Mouse (Mus musculus) midbrain, embryonic 14.5 days (tissue): ENCODE measurements around the gene Cbarp. TPM values are rescaled to one million over a fixed set of nuclear protein-coding genes. Genes with fewer than 3 reads are reported as not detected.
A peak's percentile ranks its signal among the peaks of the same experiment; 100 is the strongest.

Source experiments
- ATAC-seq: fragments of 200-750 bp; cut with Nextera tagmentation; 2 replicates; pipeline ENCODE4 v1.8.0; 2017; ENCODE audit warnings: moderate number of reproducible peaks, moderate library complexity; ENCODE audit not compliant: low FRiP score, low TSS enrichment
- DNase-seq: peaks from one replicate; pipeline ENCODE4 v3.0.0-alpha.2; 2015
- H3K27ac ChIP-seq: fragments of 300-500 bp; sonication (generic); replicated peaks from 2 replicates; pipeline ENCODE4 v1.5.1; 2014; ENCODE audit warnings: mild to moderate bottlenecking, low read depth, low read length, moderate library complexity
- H3K27me3 ChIP-seq: fragments of 300-500 bp; sonication (generic); 2 replicates; pipeline ENCODE4 v1.6.1; 2014; ENCODE audit warnings: low read length, control low read depth, mixed read lengths; ENCODE audit not compliant: control insufficient read depth, insufficient read depth
- H3K36me3 ChIP-seq: fragments of 300-500 bp; sonication (generic); 2 replicates; pipeline ENCODE4 v1.6.1; 2014; ENCODE audit warnings: low read length, control low read depth; ENCODE audit not compliant: control insufficient read depth, insufficient read depth
- H3K4me1 ChIP-seq: fragments of 300-500 bp; sonication (generic); 2 replicates; pipeline ENCODE4 v1.6.1; 2014; ENCODE audit warnings: mild to moderate bottlenecking, antibody characterized with exemption, low read length, control low read depth; ENCODE audit not compliant: control insufficient read depth, insufficient read depth
- H3K4me2 ChIP-seq: fragments of 300-500 bp; sonication (generic); 2 replicates; pipeline ENCODE4 v1.6.1; 2014; ENCODE audit warnings: mild to moderate bottlenecking, low read length, moderate library complexity
- H3K4me3 ChIP-seq: fragments of 300-500 bp; sonication (generic); replicated peaks from 2 replicates; pipeline ENCODE4 v1.5.1; 2014; ENCODE audit warnings: low read depth, low read length
- H3K9ac ChIP-seq: fragments of 300-500 bp; sonication (generic); replicated peaks from 2 replicates; pipeline ENCODE4 v1.6.1; 2014; ENCODE audit warnings: mild to moderate bottlenecking, low read length, moderate library complexity
- H3K9me3 ChIP-seq: fragments of 300-500 bp; sonication (generic); 2 replicates; pipeline ENCODE4 v1.6.1; 2016; ENCODE audit warnings: low read length, control low read depth, mixed read lengths; ENCODE audit not compliant: control insufficient read depth
- WGBS: fragments of 180-500 bp; shearing (Covaris S2); extraction: QIAGEN DNeasy Blood & Tissue Kit; methylation state at CpG from one replicate; pipeline ENCODE4 v1.1.7; 2014; 5-methylcytosine and 5-hydroxymethylcytosine counted together
- polyA plus RNA-seq: library from polyadenylated mRNA; unstranded; fragments of >200 nt; fragmentation: Nextera tagmentation; extraction: Ambion mirVana; gene quantifications from 2 replicates; pipeline ENCODE4 v1.2.1, GENCODE M21; 2014

Cbarp gene
- polyA plus RNA-seq, 1 experiment from 2014 or later: 78.9 TPM

- peaks cover 38% of the 10 kb centered on the region for H3K4me1 ChIP-seq
- H3K36me3 ChIP-seq: peaks cover 31% of the 10 kb centered on the region
- H3K27ac ChIP-seq: peak within 1 kb of the TSS; percentile 94
- H3K4me2 ChIP-seq: peak within 1 kb of the TSS; percentile 93
- peak; percentile 11; the same call in 1 of the 2 replicates for ATAC-seq
- WGBS: under 1% methylated on average over 91 of the region's 94 CpGs
- DNase-seq: peak; percentile 90
- no peaks in the 10 kb centered on the region for H3K9me3 ChIP-seq
- H3K9ac ChIP-seq: peak within 1 kb of the TSS; percentile 93
- H3K27me3 ChIP-seq: no peaks in the 10 kb centered on the region; the same call in 1 of the 2 replicates
- H3K4me3 ChIP-seq: peak within 1 kb of the TSS; percentile 80
These were observed 1.8 kb downstream of the Cbarp start, which contains the start of gene Atp5d for GRCm38 (mm10) chr10:80138553-80139438. Atp5d (plus strand) TSS chr10:80138632.

- H3K4me1 ChIP-seq: peaks cover 35% of the 10 kb centered on the region
- H3K9ac ChIP-seq: peak overlapping the region; percentile 93
- no peaks in the 10 kb centered on the region for H3K9me3 ChIP-seq
- WGBS: 2% methylated on average over 29 of the region's 33 CpGs
- no peak for ATAC-seq
- H3K4me3 ChIP-seq: peak overlapping the region; percentile 80
- H3K4me2 ChIP-seq: peak overlapping the region; percentile 93
- H3K27me3 ChIP-seq: no peaks in the 10 kb centered on the region; the same call in 1 of the 2 replicates
- H3K27ac ChIP-seq: peak overlapping the region; percentile 94
- peak; percentile 77 for DNase-seq
- peaks cover 35% of the 10 kb centered on the region for H3K36me3 ChIP-seq
These were observed 2.7 kb downstream of the Cbarp start for GRCm38 (mm10) chr10:80137626-80138552.

GRCm38 (mm10) chr10:80136952-80137625, 3.5 kb downstream of the Cbarp start:
- no peaks in the 10 kb centered on the region for H3K9me3 ChIP-seq
- peaks cover 33% of the 10 kb centered on the region for H3K4me1 ChIP-seq
- H3K4me2 ChIP-seq: peak overlapping the region; percentile 93
- peak overlapping the region; percentile 94 for H3K27ac ChIP-seq
- WGBS: 3% methylated on average over 29 of the region's 29 CpGs
- H3K36me3 ChIP-seq: peaks cover 43% of the 10 kb centered on the region
- ATAC-seq (no peak), DNase-seq (no peak)
- H3K27me3 ChIP-seq: no peaks in the 10 kb centered on the region; the same call in 1 of the 2 replicates
- H3K9ac ChIP-seq: peak overlapping the region; percentile 93
- H3K4me3 ChIP-seq: peak overlapping the region; percentile 80

GRCm38 (mm10) chr10:80136179-80136951, 4.3 kb downstream of the Cbarp start:
- ATAC-seq: no peak
- Histone ChIP-seq H3K9me3 (no peaks in the 10 kb centered on the region), H3K4me2 (peak overlapping the region; percentile 93), H3K36me3 (peaks cover 50% of the 10 kb centered on the region), H3K4me1 (peaks cover 40% of the 10 kb centered on the region), H3K27me3 (no peaks in the 10 kb centered on the region; the same call in 1 of the 2 replicates), H3K9ac (peak overlapping the region; percentile 93; the same call in 1 of the 2 replicates), H3K27ac (peak overlapping the region; percentile 94), H3K4me3 (peak overlapping the region; percentile 80)
- 16% methylated on average over 42 of the region's 49 CpGs for WGBS
- DNase-seq: peak; percentile 0

- Histone ChIP-seq H3K4me1 (peaks cover 36% of the 10 kb centered on the region), H3K36me3 (peaks cover 58% of the 10 kb centered on the region), H3K4me3 (no peak overlapping the region), H3K27ac (no peak overlapping the region), H3K9me3 (no peaks in the 10 kb centered on the region), H3K4me2 (no peak overlapping the region), H3K9ac (no peak overlapping the region; the same call in 1 of the 2 replicates), H3K27me3 (no peaks in the 10 kb centered on the region; the same call in 1 of the 2 replicates)
- DNase-seq: no peak
- ATAC-seq: no peak
- WGBS: 86% methylated on average over 1 of the region's 1 CpGs
These were observed 5.0 kb downstream of the Cbarp start for GRCm38 (mm10) chr10:80135641-80136040.

GRCm38 (mm10) chr10:80135161-80135560, 5.5 kb downstream of the Cbarp start:
- WGBS: 90% methylated on average over 10 of the region's 10 CpGs
- H3K4me1 ChIP-seq: peaks cover 36% of the 10 kb centered on the region

GRCm38 (mm10) chr10:80134421-80134820, 6.2 kb downstream of the Cbarp start:
- no peaks in the 10 kb centered on the region for H3K9me3 ChIP-seq
- no peak for ATAC-seq
- no peak overlapping the region for H3K4me2 ChIP-seq
- H3K4me1 ChIP-seq: peaks cover 36% of the 10 kb centered on the region
- 91% methylated on average over 9 of the region's 9 CpGs for WGBS
- H3K4me3 ChIP-seq: no peak overlapping the region
- H3K27ac ChIP-seq: no peak overlapping the region
- no peak for DNase-seq
- no peaks in the 10 kb centered on the region; the same call in 1 of the 2 replicates for H3K27me3 ChIP-seq
- H3K36me3 ChIP-seq: peaks cover 70% of the 10 kb centered on the region
- H3K9ac ChIP-seq: no peak overlapping the region

More at GRCm38 (mm10) chr10:80135161-80135560, 5.5 kb downstream of the Cbarp start:
- Histone ChIP-seq H3K4me3 (no peak overlapping the region), H3K9ac (no peak overlapping the region; the same call in 1 of the 2 replicates), H3K27me3 (no peaks in the 10 kb centered on the region; the same call in 1 of the 2 replicates), H3K27ac (no peak overlapping the region), H3K9me3 (no peaks in the 10 kb centered on the region), H3K36me3 (peaks cover 62% of the 10 kb centered on the region), H3K4me2 (no peak overlapping the region)
- DNase-seq (no peak), ATAC-seq (no peak)
